Mouse (Mus musculus) brain, embryonic 14.5 days (tissue): ENCODE measurements at regions not wholly inside any gene's neighbourhood (a gene's known extent, or its start where the extent isn't known, plus 50 kb on each side); places are given as distances from the start of the nearest gene placed in this dataset.

Experiments
- CTCF ChIP-seq: fragments of 200-500 bp; IDR thresholded peaks from 2 replicates; pipeline ENCODE4 v1.5.1; 2012; ENCODE audit warnings: inconsistent platforms, mild to moderate bottlenecking, moderate library complexity, borderline replicate concordance; ENCODE audit not compliant: insufficient read depth, insufficient read length; ENCODE audit errors: extremely low read depth
- POLR2A ChIP-seq: fragments of 200-500 bp; IDR thresholded peaks from 2 replicates; pipeline ENCODE4 v1.6.1; 2012; ENCODE audit warnings: mild to moderate bottlenecking, inconsistent platforms, borderline replicate concordance; ENCODE audit not compliant: poor library complexity, insufficient read depth, insufficient read length, severe bottlenecking; ENCODE audit errors: extremely low read depth

- TF ChIP-seq CTCF (no peak), POLR2A (no peak)
Measured at GRCm38 (mm10) chr3:34559841-34560703, 90.1 kb upstream of the Sox2 start.
